Mouse (Mus musculus): Measurements from ENCODE around the gene Cd44.

The Cd44 gene

GRCm38 (mm10) chr2:102900875-102901827, at the start of gene Cd44:
Cd44 (minus strand) TSS chr2:102901665.
- peak; percentile 62 for DNase-seq

GRCm38 (mm10) chr2:102948481-102948857, 47.0 kb upstream of the Cd44 start:
- no peak for DNase-seq

- no peak for DNase-seq
Measured at GRCm38 (mm10) chr2:102947846-102948480, 46.5 kb upstream of the Cd44 start.

DNA sequence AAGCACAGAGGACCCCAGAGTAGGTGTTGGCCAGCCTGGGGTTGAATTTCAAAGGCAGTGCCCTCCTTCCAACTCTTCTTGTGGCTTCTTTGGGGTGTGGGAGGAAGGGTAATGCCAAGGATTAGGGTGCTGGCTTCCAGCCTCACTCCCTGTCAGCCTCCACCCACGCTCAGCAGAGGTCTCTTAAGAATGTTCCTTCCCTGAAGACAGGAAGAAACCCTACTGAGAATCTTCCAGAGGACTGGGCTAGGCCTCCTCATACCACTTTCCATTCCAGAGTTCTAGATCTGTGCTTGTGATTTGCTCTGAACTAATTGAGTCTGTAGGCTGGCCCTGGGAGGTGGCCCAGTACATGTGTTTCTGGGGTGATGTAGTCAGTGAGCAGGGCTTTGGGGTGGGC, 43.6 kb upstream of the Cd44 start:
- DNase-seq = no peak

- no peak for DNase-seq
Measured at GRCm38 (mm10) chr2:102944415-102945012, 43.0 kb upstream of the Cd44 start.

DNA sequence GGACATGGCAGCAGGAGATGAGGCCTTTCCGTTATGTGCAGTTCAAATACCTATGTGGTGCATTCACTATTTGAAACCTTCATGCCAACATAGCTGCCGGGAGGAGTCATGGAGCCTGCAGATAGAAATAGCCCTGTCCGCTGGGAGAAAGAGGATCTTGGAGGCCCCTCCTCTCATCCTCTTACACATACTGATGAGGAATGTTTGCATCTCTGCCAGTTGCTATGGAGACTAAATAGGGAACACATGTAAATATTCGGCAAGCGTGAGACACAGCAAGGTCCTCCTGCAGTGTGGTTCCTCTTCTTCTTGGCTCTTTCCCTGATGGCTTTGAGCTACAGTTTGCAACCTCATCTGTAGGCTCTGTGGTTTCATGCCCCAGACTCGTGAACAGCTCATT, 42.5 kb upstream of the Cd44 start:
- peak; percentile 33 for DNase-seq

- no peak for DNase-seq
Measured at GRCm38 (mm10) chr2:102942782-102943080, 41.3 kb upstream of the Cd44 start.

DNA sequence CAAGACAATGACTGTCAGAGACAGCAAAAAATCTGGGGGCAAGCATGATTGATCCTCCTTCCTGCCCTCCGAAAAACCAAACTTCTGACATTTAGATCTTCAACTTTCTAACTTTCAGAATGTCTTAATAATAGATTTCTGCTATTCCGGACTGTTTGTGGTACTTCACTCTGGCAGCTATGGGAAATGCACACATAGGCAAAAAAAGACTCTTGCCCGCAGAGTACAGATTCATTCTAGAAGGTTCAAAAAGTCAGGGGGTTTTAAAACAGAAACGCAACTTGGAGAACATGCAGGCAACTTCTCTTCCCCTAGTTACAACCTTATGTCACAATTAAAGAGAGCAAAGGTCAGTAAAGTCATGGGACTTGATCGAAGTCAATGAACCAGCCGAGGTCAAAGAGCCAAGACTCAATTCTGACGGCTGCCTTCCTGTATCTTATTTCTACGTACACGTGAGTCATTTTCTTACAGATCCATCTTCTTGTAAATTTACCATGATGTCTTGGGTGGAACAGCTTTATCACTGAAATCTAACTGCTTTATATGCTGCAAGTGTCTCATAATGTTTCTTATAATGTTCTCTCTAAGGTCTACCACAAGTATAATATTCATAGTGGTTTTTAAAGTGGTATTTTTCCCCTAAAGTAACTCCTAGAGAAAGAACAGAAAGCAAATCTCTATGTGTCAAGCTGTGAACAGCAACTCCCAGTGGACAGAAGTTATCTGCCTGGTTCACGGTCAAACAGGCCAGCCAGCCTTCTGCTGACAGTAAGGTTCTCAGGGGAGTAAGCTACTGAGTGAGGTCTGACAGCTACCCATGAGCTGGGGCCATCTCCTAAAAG, 40.7 kb upstream of the Cd44 start:
- no peak for DNase-seq

DNA sequence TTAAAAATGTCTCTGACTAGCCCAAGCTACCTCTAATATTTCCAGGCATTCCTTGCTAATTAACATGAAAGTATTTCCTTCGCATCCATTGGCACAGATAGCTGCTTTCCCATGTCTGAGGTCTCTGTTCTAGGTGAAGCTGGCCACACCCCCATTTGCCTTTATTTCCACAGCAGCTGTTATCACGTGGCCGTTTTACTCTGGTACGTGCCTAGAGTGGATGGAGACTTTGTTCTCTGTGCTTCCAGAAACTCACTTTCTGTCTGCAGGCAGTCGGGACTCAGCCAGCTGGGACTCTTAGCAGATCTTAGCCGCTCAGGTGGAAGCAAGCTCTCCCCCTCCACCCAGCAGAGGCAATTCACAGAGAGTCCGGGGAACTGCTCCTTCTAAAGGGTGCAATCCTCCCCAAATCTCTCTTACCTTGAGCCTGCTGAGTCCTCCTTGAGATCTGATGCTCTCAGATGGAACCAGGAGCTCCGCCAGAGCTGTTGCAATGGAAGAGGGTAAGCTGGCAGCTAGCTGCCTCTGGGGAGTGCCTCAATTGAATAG, 39.4 kb upstream of the Cd44 start:
- peak; percentile 9 for DNase-seq

DNA sequence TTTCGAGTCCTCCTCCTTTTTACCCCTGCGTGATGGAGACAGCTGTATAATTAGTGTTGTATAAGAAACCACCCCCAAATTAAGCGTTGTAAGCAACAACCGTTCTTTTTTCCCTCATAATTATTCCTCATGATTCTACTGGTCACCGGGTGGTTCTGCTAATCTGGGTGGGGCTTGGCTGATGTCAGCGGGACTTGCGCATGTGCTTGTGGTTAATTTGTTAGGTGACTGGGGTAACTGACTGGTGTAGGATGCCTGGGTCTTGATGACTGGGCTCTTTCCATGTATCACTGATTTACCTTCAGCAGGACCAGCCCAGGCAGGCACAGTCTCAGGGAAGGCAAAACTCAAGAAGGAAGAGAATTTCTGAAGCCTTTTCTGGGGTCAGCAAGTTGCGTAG, 38.7 kb upstream of the Cd44 start:
- no peak for DNase-seq

DNA sequence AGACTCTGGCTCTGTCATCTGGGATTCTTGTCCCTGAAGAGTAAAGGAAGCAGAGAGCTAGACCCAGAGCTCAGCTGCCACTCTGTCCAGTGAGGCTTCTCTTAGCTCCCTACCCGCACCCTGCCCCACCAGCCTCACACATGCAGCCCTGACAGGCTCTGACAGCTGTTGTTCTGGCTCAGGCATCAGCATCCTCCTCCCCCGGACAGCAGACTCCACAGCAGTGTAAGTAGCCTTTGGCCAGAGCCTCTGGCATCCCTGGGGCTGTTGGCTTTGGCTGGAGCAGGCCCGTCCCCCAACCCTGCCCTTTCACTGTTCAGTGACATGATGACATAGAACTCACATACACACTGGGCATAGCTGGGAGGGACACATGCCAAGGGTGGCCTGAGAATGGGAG, 35.4 kb upstream of the Cd44 start:
- peak; percentile 57 for DNase-seq

- DNase-seq = no peak
Measured at GRCm38 (mm10) chr2:102934834-102935233, 33.4 kb upstream of the Cd44 start.

DNA sequence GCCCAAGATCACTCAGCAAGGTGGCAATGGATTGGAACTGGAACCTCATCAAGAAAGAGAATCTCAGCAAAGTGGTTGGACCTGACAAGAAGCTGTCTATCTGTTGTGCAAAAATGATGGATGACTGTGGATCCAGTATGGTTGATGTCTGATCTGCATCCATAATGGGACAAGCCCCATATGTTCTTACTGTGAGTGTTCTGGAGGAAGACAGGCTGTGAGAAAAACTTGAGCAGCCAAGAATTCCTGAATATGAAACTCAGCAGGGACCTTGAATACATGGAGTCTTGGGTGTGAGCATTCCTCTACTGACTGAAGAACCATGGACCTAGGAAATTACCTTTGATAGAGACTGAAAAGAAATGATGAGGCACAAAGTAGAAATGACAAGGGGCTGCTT, 32.3 kb upstream of the Cd44 start:
- DNase-seq = no peak

GRCm38 (mm10) chr2:102933142-102933541, 31.7 kb upstream of the Cd44 start:
- DNase-seq = no peak

GRCm38 (mm10) chr2:102932667-102933066, 31.2 kb upstream of the Cd44 start:
- DNase-seq = no peak

GRCm38 (mm10) chr2:102928211-102928610, 26.7 kb upstream of the Cd44 start:
- DNase-seq = no peak

GRCm38 (mm10) chr2:102924480-102924879, 23.0 kb upstream of the Cd44 start:
- DNase-seq = no peak

DNA sequence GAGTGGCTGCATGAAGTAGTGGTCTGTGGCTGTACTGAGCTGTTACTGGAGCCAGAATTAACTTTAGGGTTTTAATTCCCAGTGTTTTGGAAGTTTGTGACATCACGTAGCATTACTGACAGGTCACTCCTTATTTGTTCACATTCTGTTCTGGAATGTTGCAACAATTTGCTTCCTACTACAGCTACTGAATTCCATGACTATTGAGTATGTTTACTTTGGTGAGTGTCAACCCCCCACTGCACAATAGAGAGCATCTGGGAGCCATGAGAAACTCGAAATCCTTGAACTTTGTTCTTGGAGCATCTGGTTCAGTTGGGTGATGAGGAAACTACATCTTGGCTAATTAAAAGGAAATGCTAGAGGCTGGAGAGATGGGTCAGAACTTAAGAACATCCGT, 22.2 kb upstream of the Cd44 start:
- no peak for DNase-seq

DNA sequence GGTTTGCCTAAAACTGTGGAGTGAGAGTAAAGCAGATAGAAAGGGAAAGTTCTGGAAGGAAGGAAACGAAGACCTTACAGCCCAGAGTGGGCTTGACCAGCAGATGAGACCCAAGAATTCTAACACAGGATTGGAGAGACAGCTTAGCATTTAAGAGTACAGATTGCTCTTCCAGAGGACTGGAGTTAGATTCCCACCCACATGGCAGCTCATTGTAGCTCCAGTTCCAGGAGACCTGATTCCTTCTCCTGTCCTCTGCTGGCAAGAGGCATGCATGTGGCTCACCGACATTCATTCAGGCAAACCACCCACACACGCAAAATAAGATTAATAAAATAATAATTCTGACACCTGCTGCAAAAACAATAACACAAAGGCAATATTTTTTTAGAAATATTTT, 20.6 kb upstream of the Cd44 start:
- no peak for DNase-seq

DNA sequence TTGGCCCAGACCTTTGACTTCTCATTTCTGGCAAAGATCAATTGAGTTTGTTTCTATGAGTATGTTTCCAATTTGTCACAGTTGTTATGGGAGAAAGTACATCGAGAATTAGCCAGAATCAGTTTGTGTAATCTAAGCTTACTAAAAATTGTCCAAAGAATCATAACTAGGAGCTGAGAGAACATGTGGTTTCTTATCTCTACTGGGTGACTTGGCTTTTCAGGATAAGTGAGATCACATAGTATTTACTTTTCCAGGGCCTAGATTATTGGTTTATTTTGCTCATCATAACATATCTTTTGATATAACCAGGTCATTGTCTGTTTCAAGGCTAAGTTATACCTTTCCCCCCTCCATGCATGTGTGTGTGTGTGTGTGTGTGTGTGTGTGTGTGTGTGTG, 16.8 kb upstream of the Cd44 start:
- DNase-seq = no peak

DNA sequence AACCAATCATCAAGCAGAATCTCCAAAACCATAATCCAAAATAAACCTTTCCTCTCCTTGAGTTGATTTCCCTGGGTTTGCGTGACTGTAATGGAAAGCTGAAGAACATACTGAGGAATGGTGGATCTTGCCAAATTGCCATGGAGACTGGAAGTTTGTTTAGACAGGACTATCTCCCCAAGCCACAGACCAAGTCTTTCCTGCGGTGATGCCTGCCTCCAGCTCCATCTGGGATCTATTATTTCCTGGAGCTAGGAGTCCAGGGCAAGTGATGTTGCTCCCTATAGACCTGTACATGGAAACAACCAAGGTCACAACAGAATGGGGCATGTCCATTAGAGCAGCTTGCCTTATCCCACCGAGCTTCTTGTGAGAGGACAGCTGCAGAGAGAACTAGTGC, 15.1 kb upstream of the Cd44 start:
- DNase-seq = no peak

GRCm38 (mm10) chr2:102914675-102915074, 13.2 kb upstream of the Cd44 start:
- DNase-seq = no peak

All from retina, postnatal 1 day (tissue).